Mouse (Mus musculus): ENCODE data around the gene Gucy2d. TPM values are rescaled to one million over a fixed set of nuclear protein-coding genes. Genes with fewer than 3 reads are reported as not detected.

Gene Gucy2d
- total and polyA plus RNA-seq, 3 experiments: 0.05 TPM; not detected in 2

DNA sequence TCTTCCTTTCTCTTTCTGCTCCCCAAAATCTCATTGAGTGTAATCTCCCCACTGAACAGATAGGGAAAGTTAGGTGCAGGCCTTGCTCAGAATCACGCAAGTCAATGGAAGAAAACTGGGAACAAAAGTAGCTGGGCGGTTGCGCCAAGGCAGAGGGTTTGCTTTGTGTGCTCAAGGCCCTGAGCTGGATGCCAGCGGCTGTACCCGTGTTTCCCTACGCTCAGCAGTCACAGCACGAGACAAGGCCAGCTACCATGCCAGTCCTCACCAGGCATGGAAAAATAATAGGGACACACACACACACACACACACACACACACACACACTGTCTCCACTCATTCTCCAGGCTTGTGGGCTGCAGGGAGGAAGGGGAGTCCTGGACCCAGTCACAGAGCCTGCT lies 60.9 kb downstream of the Gucy2d start:
- no peak for DNase-seq (ENCODE audit: low spot score)
- no peak for ATAC-seq (ENCODE audit: extremely low read depth, insufficient number of reproducible peaks, low FRiP score, poor library complexity, severe bottlenecking)

DNA sequence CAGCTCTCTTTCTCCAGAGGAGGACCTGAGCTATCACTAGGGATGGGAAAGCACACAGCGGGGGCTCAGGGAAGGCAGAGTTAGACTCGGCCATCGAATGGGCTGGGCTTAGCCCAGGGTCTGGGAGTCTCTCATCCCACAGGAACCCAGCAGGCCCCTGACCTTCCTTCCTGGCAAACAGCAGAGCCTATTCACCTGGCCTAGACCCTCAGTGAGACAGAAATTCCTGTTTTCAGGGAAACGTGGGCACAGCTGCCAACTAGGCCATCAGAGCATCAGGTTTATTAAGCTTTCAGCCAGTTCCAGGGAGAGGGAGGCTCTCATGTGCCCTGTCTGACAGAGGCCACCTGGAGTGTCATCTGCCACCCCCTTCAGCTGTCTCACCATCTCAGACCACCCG lies 62.7 kb downstream of the Gucy2d start:
- Histone ChIP-seq H3K27me3 (ENCODE audit: insufficient read depth, low read length) (peaks cover 27% of the 10 kb centered on the region; the same call in 1 of the 2 replicates), H3K9me3 (replicated peaks) (no peaks in the 10 kb centered on the region), H3K36me3 (replicated peaks) (no peaks in the 10 kb centered on the region), H3K4me3 (ENCODE audit: low read depth, low read length) (no peak overlapping the region), H3K4me1 (ENCODE audit: insufficient read depth, low read depth, low read length) (no peaks in the 10 kb centered on the region)
- ATAC-seq (ENCODE audit: extremely low read depth, insufficient number of reproducible peaks, low FRiP score, poor library complexity, severe bottlenecking) (no peak), DNase-seq (ENCODE audit: low spot score) (no peak)
- TF ChIP-seq POLR2AphosphoS5 (IDR thresholded peaks at IDR 0.05; ENCODE audit: insufficient replicate concordance, low read depth, low read length) (no peak), TAL1 (conservative IDR thresholded peaks at IDR 0.05; ENCODE audit: low read depth, low read length) (no peak), GATA2 (IDR thresholded peaks at IDR 0.05; ENCODE audit: borderline replicate concordance, low read depth, low read length) (no peak), CTCF (IDR thresholded peaks at IDR 0.05; ENCODE audit: low read depth, low read length) (no peak), GATA1 (IDR thresholded peaks at IDR 0.05; ENCODE audit: borderline replicate concordance, low read length) (no peak)

More for the DNA sequence above, 60.9 kb downstream of the Gucy2d start:
- Histone ChIP-seq H3K36me3 (replicated peaks) (no peaks in the 10 kb centered on the region), H3K4me3 (ENCODE audit: low read depth, low read length) (no peak overlapping the region), H3K9me3 (replicated peaks) (no peaks in the 10 kb centered on the region), H3K27me3 (ENCODE audit: insufficient read depth, low read length) (peaks cover 31% of the 10 kb centered on the region; the same call in 1 of the 2 replicates), H3K4me1 (ENCODE audit: insufficient read depth, low read depth, low read length) (no peaks in the 10 kb centered on the region)
- TF ChIP-seq GATA1 (IDR thresholded peaks at IDR 0.05; ENCODE audit: borderline replicate concordance, low read length) (no peak), GATA2 (IDR thresholded peaks at IDR 0.05; ENCODE audit: borderline replicate concordance, low read depth, low read length) (no peak), CTCF (IDR thresholded peaks at IDR 0.05; ENCODE audit: low read depth, low read length) (no peak), TAL1 (conservative IDR thresholded peaks at IDR 0.05; ENCODE audit: low read depth, low read length) (no peak), POLR2AphosphoS5 (IDR thresholded peaks at IDR 0.05; ENCODE audit: insufficient replicate concordance, low read depth, low read length) (no peak)

DNA sequence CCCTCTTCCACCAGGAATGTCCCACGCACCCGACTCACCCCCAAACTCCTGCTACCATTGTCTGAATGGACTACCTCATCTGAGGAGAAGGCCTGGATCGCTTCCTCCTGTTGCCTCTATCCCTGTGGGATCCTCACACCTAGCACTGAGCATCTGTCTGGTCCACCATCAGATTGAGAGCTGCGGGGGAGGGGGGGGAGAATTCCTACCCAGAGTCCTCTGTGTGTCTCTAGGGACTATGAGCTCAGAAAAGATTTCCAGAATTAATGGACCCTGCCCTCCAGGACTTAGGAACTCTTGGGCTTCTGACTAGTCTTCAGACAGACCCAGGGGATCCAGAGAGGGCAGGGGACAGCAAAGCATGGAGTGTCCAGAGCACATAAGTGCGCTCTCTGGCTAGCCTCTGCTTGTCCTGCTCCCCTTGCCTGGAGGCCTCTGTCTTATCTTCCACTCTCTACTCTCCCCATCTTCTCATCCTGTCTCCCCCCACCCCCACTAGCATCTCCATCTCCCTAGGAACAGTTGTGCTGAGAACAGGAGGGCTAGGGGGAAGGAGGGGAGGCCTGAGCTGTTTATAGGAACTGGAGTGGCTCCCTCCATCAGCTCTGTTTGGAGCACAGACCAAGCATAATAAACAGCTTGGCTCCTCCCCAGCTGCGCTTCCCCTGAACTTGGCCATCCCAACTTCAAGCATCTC lies 63.9 kb downstream of the Gucy2d start:
- Histone ChIP-seq H3K9me3 (replicated peaks) (no peaks in the 10 kb centered on the region), H3K36me3 (replicated peaks) (no peaks in the 10 kb centered on the region), H3K4me3 (ENCODE audit: low read depth, low read length) (no peak overlapping the region), H3K4me1 (ENCODE audit: insufficient read depth, low read depth, low read length) (no peaks in the 10 kb centered on the region), H3K27me3 (ENCODE audit: insufficient read depth, low read length) (peaks cover 18% of the 10 kb centered on the region; the same call in 1 of the 2 replicates)
- TF ChIP-seq POLR2AphosphoS5 (IDR thresholded peaks at IDR 0.05; ENCODE audit: insufficient replicate concordance, low read depth, low read length) (no peak), TAL1 (conservative IDR thresholded peaks at IDR 0.05; ENCODE audit: low read depth, low read length) (no peak), CTCF (IDR thresholded peaks at IDR 0.05; ENCODE audit: low read depth, low read length) (no peak), GATA1 (IDR thresholded peaks at IDR 0.05; ENCODE audit: borderline replicate concordance, low read length) (no peak), GATA2 (IDR thresholded peaks at IDR 0.05; ENCODE audit: borderline replicate concordance, low read depth, low read length) (no peak)
- no peak for ATAC-seq (ENCODE audit: extremely low read depth, insufficient number of reproducible peaks, low FRiP score, poor library complexity, severe bottlenecking)
- DNase-seq (ENCODE audit: low spot score): no peak

DNA sequence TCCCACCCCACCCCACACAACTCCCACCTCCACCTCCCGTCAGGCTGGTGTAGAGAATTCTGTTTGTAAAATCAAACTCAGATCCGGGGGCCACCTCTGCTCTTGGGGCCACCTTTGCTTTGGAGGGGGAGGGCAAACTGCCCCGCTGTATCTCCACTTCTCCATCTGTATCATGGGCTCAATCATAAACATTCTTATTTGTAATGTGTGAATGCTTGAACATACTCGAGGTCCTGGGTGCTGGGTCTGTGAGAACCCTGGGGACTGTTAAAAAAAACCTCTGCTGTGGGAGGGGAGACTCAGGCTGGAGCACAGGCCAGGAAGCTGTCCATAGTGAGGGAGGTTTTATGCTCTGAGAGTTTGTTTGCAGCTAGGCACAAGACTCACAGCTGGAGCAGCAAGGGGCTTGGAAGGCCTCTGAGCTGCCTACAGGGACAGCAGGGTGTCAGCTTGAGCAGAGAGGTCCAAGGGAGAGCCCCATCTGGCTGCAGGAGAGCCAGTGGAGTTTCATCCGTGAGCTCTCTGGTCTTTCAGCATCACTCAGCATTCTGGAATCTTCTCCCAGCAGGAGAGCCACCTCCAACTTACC lies 64.6 kb downstream of the Gucy2d start:
- H3K4me3 ChIP-seq (ENCODE audit: low read depth, low read length): no peak overlapping the region
- peaks cover 18% of the 10 kb centered on the region; the same call in 1 of the 2 replicates for H3K27me3 ChIP-seq (ENCODE audit: insufficient read depth, low read length)
- ATAC-seq (ENCODE audit: extremely low read depth, insufficient number of reproducible peaks, low FRiP score, poor library complexity, severe bottlenecking): no peak
- H3K4me1 ChIP-seq (ENCODE audit: insufficient read depth, low read depth, low read length): no peaks in the 10 kb centered on the region
- no peaks in the 10 kb centered on the region for H3K9me3 ChIP-seq (replicated peaks)
- no peaks in the 10 kb centered on the region for H3K36me3 ChIP-seq (replicated peaks)
- DNase-seq (ENCODE audit: low spot score): no peak
- TF ChIP-seq GATA2 (IDR thresholded peaks at IDR 0.05; ENCODE audit: borderline replicate concordance, low read depth, low read length): no peak
- no peak for TF ChIP-seq POLR2AphosphoS5 (IDR thresholded peaks at IDR 0.05; ENCODE audit: insufficient replicate concordance, low read depth, low read length)
- no peak for TF ChIP-seq GATA1 (IDR thresholded peaks at IDR 0.05; ENCODE audit: borderline replicate concordance, low read length)
- no peak for TF ChIP-seq TAL1 (conservative IDR thresholded peaks at IDR 0.05; ENCODE audit: low read depth, low read length)
- no peak for TF ChIP-seq CTCF (IDR thresholded peaks at IDR 0.05; ENCODE audit: low read depth, low read length)

DNA sequence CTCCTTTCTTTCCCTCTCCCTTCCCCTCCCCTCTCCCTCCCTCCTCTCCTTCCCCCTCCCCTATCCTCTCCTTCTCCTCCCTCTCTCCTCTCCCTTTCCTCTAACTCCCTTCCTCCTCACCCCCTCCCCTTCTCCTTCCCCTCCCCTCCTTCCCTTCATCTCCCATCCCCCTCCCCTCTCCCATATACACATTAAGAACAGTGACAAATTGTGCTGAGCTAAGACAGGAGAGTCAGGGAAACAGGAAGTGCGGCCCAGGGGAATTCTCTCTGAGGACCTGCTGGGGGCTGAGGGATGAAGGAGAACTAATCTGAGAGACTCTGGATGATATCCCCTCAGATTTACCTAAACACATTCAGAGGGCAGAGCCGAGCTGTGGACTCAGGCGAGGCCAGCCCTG lies 65.4 kb downstream of the Gucy2d start:
- Histone ChIP-seq H3K9me3 (replicated peaks) (no peaks in the 10 kb centered on the region), H3K27me3 (ENCODE audit: insufficient read depth, low read length) (peaks cover 18% of the 10 kb centered on the region; the same call in 1 of the 2 replicates), H3K4me1 (ENCODE audit: insufficient read depth, low read depth, low read length) (no peaks in the 10 kb centered on the region), H3K4me3 (ENCODE audit: low read depth, low read length) (no peak overlapping the region), H3K36me3 (replicated peaks) (no peaks in the 10 kb centered on the region)
- DNase-seq (ENCODE audit: low spot score) (no peak), ATAC-seq (ENCODE audit: extremely low read depth, insufficient number of reproducible peaks, low FRiP score, poor library complexity, severe bottlenecking) (no peak)
- no peak for TF ChIP-seq POLR2AphosphoS5 (IDR thresholded peaks at IDR 0.05; ENCODE audit: insufficient replicate concordance, low read depth, low read length)
- no peak for TF ChIP-seq GATA2 (IDR thresholded peaks at IDR 0.05; ENCODE audit: borderline replicate concordance, low read depth, low read length)
- TF ChIP-seq TAL1 (conservative IDR thresholded peaks at IDR 0.05; ENCODE audit: low read depth, low read length): no peak
